Mouse (Mus musculus) lung, postnatal 0 days (tissue): ENCODE results near the gene Arsg.

ENCODE experiments used
- CTCF ChIP-seq: IDR thresholded peaks from 2 replicates; pipeline ENCODE4 v1.5.1; 2016; ENCODE audit warnings: antibody characterized with exemption, mild to moderate bottlenecking
- EP300 ChIP-seq: IDR thresholded peaks from 2 replicates; pipeline ENCODE4 v1.6.1; 2016; ENCODE audit warnings: antibody characterized with exemption, mild to moderate bottlenecking, control low read depth

GRCm38 (mm10) chr11:109564466-109565214, 91.5 kb downstream of the Arsg start:
- TF ChIP-seq CTCF: no peak
- TF ChIP-seq EP300: no peak
